In the genomic region with DNA sequence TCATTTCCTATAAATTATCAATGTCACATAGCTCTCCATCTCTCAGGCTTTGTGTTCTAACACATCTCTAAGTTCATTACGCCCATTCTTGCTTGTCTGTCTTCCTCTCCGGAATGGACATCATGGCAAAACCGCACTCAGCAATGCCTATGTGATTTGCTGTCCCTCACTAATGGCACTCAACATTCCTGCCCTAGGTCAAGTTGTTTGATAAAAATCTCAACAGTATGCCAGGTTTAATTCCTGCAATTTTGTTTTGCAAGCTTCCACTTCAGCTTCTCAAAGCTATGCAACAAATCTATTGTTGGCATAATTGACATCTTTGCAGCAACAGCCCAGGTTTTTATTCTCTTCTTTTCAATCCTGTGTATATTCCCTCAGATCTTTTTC, we compare ENCODE assay signal across 16 mouse cellular contexts. TPM values are rescaled to one million over a fixed set of nuclear protein-coding genes. Genes with fewer than 3 reads are reported as not detected.
"Had no signal": no experiment of that assay in that cellular context is flagged by ENCODE, and none has a peak within 500 bp of the region (broad histone marks: within the 10 kb centered on the region; RNA-seq: fewer than 3 reads in every experiment).

No protein-coding gene starts in this region.

- H3K4me3 ChIP-seq: hindbrain, embryonic 13.5 days; limb, embryonic 12.5 days; megakaryocyte, embryonic 14.5 days; midbrain, embryonic 12.5 days; myocyte; neural tube, embryonic 15.5 days had no signal

- H3K4me2 ChIP-seq: hindbrain, embryonic 13.5 days; limb, embryonic 12.5 days; midbrain, embryonic 12.5 days; neural tube, embryonic 15.5 days had no signal

- ATAC-seq: hindbrain, postnatal 0 days had no signal

- H3K36me3 ChIP-seq: hindbrain, embryonic 13.5 days; limb, embryonic 12.5 days; midbrain, embryonic 12.5 days; neural tube, embryonic 15.5 days had no signal

- H3K9me3 ChIP-seq: hindbrain, embryonic 13.5 days; limb, embryonic 12.5 days; midbrain, embryonic 12.5 days; neural tube, embryonic 15.5 days had no signal

- H3K27ac ChIP-seq: hindbrain, embryonic 13.5 days; hindbrain, postnatal 0 days; limb, embryonic 12.5 days; liver, embryonic 14.5 days; macrophage; midbrain, embryonic 12.5 days; neural tube, embryonic 15.5 days had no signal

- DNase-seq: layer of hippocampus, adult 9-11 months; layer of hippocampus, postnatal 36 days; liver; right cerebral cortex, adult 18-20 months; right cerebral cortex, postnatal 25 days; thymus, adult 2 months; thymus, postnatal 25 days had no signal

- H3K27me3 ChIP-seq: hindbrain, embryonic 13.5 days; limb, embryonic 12.5 days; megakaryocyte, embryonic 14.5 days; midbrain, embryonic 12.5 days; neural tube, embryonic 15.5 days had no signal

- H3K4me1 ChIP-seq: hindbrain, embryonic 13.5 days; limb, embryonic 12.5 days; megakaryocyte, embryonic 14.5 days; midbrain, embryonic 12.5 days; neural tube, embryonic 15.5 days had no signal

- H3K9ac ChIP-seq: hindbrain, embryonic 13.5 days; limb, embryonic 12.5 days; liver, embryonic 14.5 days; midbrain, embryonic 12.5 days; neural tube, embryonic 15.5 days had no signal

RNA-seq across cellular contexts. Expression of gene Nectin3, which starts 9.6 kb away (rescaled TPM):
- polyA plus RNA-seq: macrophage had no signal
